Mouse (Mus musculus): ENCODE measurements around the gene Rer1. TPM values are rescaled to one million over a fixed set of nuclear protein-coding genes. Genes with fewer than 3 reads are reported as not detected.

Rer1 gene
- polyA plus RNA-seq, 1 experiment: 86.9 TPM

DNA sequence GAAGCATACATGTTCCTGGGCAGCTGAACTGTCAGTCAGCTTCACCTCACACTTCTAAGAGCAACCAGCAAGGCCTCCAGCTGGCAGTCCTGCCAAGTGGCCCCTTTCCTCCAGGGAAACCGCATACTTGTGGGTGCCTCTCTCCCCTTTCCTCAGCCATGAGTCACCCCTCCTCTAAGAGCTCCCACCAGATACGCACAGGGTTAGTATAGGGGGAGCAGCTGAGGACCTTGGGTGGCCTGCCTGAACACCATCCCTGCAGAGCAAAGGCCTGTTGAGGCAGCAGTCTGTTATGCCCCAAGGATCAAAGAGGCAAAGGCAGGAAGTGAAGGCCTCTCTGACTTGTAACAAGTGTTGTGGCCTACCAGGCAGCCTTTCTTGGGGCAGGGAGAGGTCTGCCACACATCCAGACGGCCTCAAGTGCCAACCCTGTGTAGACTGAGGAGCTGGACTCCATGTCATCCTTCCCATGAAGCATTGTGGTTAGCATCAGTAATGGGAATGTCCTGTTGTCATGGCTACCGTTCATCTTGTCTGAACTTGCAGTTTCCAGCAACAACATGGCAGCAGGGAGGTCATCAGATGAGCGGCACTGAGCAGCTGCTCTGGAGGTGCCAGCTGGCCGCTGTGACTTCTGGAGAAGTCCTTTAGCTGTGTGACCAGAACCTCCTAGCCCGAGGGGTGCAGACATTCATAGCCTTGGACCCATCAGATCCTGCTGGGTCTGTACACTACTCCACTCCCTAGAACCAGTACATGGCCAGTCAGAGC, 40.6 kb upstream of the Rer1 start:
- TF ChIP-seq POLR2A (IDR thresholded peaks at IDR 0.05; ENCODE audit: extremely low read depth, insufficient read depth, low read length): no peak
- no peak for TF ChIP-seq CTCF (IDR thresholded peaks at IDR 0.05; ENCODE audit: extremely low read depth, insufficient read depth, low read length)
- H3K4me3 ChIP-seq (ENCODE audit: insufficient read depth, low read length): no peak overlapping the region
- no peak overlapping the region for H3K27ac ChIP-seq (ENCODE audit: insufficient read depth, low read length)
- H3K4me1 ChIP-seq (ENCODE audit: control insufficient read depth, insufficient read depth, low read length): peaks cover 11% of the 10 kb centered on the region

- Histone ChIP-seq H3K4me3 (ENCODE audit: insufficient read depth, low read length) (no peak overlapping the region), H3K27ac (ENCODE audit: insufficient read depth, low read length) (no peak overlapping the region), H3K4me1 (ENCODE audit: control insufficient read depth, insufficient read depth, low read length) (peaks cover 11% of the 10 kb centered on the region)
- TF ChIP-seq CTCF (IDR thresholded peaks at IDR 0.05; ENCODE audit: extremely low read depth, insufficient read depth, low read length): no peak
- no peak for TF ChIP-seq POLR2A (IDR thresholded peaks at IDR 0.05; ENCODE audit: extremely low read depth, insufficient read depth, low read length)
Measured at GRCm38 (mm10) chr4:155126194-155126593, 40.0 kb upstream of the Rer1 start.

DNA sequence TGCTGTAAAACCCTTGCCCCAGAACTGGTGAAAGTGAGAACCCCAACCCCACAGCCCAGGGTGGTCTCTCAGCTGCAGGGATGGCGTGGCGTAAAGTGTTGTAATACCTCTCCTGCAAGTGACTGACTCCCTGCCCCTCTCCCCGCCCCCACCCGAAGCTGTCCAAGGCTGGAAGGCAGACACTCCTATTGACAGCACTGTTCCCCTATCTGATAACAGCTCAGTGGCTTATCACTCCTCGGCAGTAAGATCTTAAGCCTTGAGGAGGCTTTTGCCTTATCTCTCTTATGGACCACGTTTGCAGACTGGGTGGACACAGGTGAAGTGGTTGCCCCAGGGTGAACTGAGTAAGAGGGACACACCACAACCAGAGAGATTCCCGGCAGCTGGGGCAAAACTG, 39.1 kb upstream of the Rer1 start:
- Histone ChIP-seq H3K4me1 (ENCODE audit: control insufficient read depth, insufficient read depth, low read length) (peaks cover 11% of the 10 kb centered on the region), H3K27ac (ENCODE audit: insufficient read depth, low read length) (no peak overlapping the region), H3K4me3 (ENCODE audit: insufficient read depth, low read length) (no peak overlapping the region)
- TF ChIP-seq CTCF (IDR thresholded peaks at IDR 0.05; ENCODE audit: extremely low read depth, insufficient read depth, low read length): no peak
- TF ChIP-seq POLR2A (IDR thresholded peaks at IDR 0.05; ENCODE audit: extremely low read depth, insufficient read depth, low read length): no peak

- H3K27ac ChIP-seq (ENCODE audit: insufficient read depth, low read length): no peak overlapping the region
- TF ChIP-seq POLR2A (IDR thresholded peaks at IDR 0.05; ENCODE audit: extremely low read depth, insufficient read depth, low read length) (no peak), CTCF (IDR thresholded peaks at IDR 0.05; ENCODE audit: extremely low read depth, insufficient read depth, low read length) (no peak)
- peaks cover 5% of the 10 kb centered on the region for H3K4me1 ChIP-seq (ENCODE audit: control insufficient read depth, insufficient read depth, low read length)
- H3K4me3 ChIP-seq (ENCODE audit: insufficient read depth, low read length): no peak overlapping the region
Measured at GRCm38 (mm10) chr4:155123868-155124534, 37.8 kb upstream of the Rer1 start.

- H3K4me3 ChIP-seq (ENCODE audit: insufficient read depth, low read length): no peak overlapping the region
- 0 out of 2 replicates have a peak overlapping the region, but pooled peaks have one; percentile 1 for H3K27ac ChIP-seq (ENCODE audit: insufficient read depth, low read length)
- peaks cover 5% of the 10 kb centered on the region for H3K4me1 ChIP-seq (ENCODE audit: control insufficient read depth, insufficient read depth, low read length)
- TF ChIP-seq POLR2A (IDR thresholded peaks at IDR 0.05; ENCODE audit: extremely low read depth, insufficient read depth, low read length) (no peak), CTCF (IDR thresholded peaks at IDR 0.05; ENCODE audit: extremely low read depth, insufficient read depth, low read length) (no peak)
Measured at GRCm38 (mm10) chr4:155122444-155123040, 36.4 kb upstream of the Rer1 start.

- TF ChIP-seq POLR2A (IDR thresholded peaks at IDR 0.05; ENCODE audit: extremely low read depth, insufficient read depth, low read length) (no peak), CTCF (IDR thresholded peaks at IDR 0.05; ENCODE audit: extremely low read depth, insufficient read depth, low read length) (no peak)
- H3K4me3 ChIP-seq (ENCODE audit: insufficient read depth, low read length): no peak overlapping the region
- 0 out of 2 replicates have a peak overlapping the region, but pooled peaks have one; percentile 1 for H3K27ac ChIP-seq (ENCODE audit: insufficient read depth, low read length)
- peaks cover 5% of the 10 kb centered on the region for H3K4me1 ChIP-seq (ENCODE audit: control insufficient read depth, insufficient read depth, low read length)
Measured at GRCm38 (mm10) chr4:155121915-155122443, 35.8 kb upstream of the Rer1 start.

GRCm38 (mm10) chr4:155121222-155121621, 35.0 kb upstream of the Rer1 start:
- no peak for TF ChIP-seq POLR2A (IDR thresholded peaks at IDR 0.05; ENCODE audit: extremely low read depth, insufficient read depth, low read length)
- TF ChIP-seq CTCF (IDR thresholded peaks at IDR 0.05; ENCODE audit: extremely low read depth, insufficient read depth, low read length): no peak
- Histone ChIP-seq H3K4me3 (ENCODE audit: insufficient read depth, low read length) (no peak overlapping the region), H3K4me1 (ENCODE audit: control insufficient read depth, insufficient read depth, low read length) (peaks cover 5% of the 10 kb centered on the region), H3K27ac (ENCODE audit: insufficient read depth, low read length) (no peak overlapping the region)

- no peak overlapping the region for H3K4me3 ChIP-seq (ENCODE audit: insufficient read depth, low read length)
- no peak for TF ChIP-seq CTCF (IDR thresholded peaks at IDR 0.05; ENCODE audit: extremely low read depth, insufficient read depth, low read length)
- no peak for TF ChIP-seq POLR2A (IDR thresholded peaks at IDR 0.05; ENCODE audit: extremely low read depth, insufficient read depth, low read length)
- H3K27ac ChIP-seq (ENCODE audit: insufficient read depth, low read length): no peak overlapping the region
- H3K4me1 ChIP-seq (ENCODE audit: control insufficient read depth, insufficient read depth, low read length): peaks cover 5% of the 10 kb centered on the region
Measured at GRCm38 (mm10) chr4:155120583-155120982, 34.4 kb upstream of the Rer1 start.

DNA sequence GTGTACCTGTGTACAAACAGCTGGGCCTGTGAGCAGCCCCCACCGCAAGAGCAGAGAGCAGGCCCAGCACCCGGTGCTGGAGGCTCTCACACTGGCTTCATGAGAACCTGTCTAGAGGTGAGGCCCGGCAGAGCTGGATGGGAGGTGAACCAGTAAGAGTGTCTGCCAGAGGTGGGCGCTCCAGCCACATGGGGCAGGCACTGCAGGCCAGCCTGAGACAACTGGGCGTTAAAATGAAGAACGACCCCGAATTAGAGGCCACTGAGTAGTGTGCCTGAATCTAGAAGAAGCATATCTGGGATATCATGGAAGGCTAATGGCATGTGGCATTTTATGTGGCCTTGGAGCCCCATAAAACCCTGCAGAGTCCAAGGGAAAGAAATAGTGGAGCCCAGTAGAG, 33.9 kb upstream of the Rer1 start:
- Histone ChIP-seq H3K4me1 (ENCODE audit: control insufficient read depth, insufficient read depth, low read length) (peaks cover 5% of the 10 kb centered on the region), H3K4me3 (ENCODE audit: insufficient read depth, low read length) (no peak overlapping the region), H3K27ac (ENCODE audit: insufficient read depth, low read length) (no peak overlapping the region)
- TF ChIP-seq POLR2A (IDR thresholded peaks at IDR 0.05; ENCODE audit: extremely low read depth, insufficient read depth, low read length) (no peak), CTCF (IDR thresholded peaks at IDR 0.05; ENCODE audit: extremely low read depth, insufficient read depth, low read length) (no peak)
